Mouse (Mus musculus): ENCODE results near the gene Tex30. TPM values are rescaled to one million over a fixed set of nuclear protein-coding genes. Genes with fewer than 3 reads are reported as not detected.
A peak's percentile ranks its signal among the peaks of the same experiment; 100 is the strongest.

The Tex30 gene
- polyA plus RNA-seq, 1 experiment from 2014 or later, result 76.8 TPM

GRCm38 (mm10) chr1:44041797-44042554 is 60.3 kb downstream of the Tex30 start:
- Histone ChIP-seq H3K27me3 (no peaks in the 10 kb centered on the region), H3K9ac (peak overlapping the region; percentile 75), H3K9me3 (no peaks in the 10 kb centered on the region), H3K4me1 (no peaks in the 10 kb centered on the region), H3K27ac (no peak overlapping the region), H3K4me3 (peak overlapping the region; percentile 52), H3K4me2 (peak overlapping the region; percentile 70), H3K36me3 (no peaks in the 10 kb centered on the region)
- 1% methylated on average over 17 of the region's 17 CpGs for WGBS
- ATAC-seq (ENCODE audit: insufficient number of reproducible peaks, insufficient read depth, low FRiP score, low TSS enrichment, low read depth), result no peak; the same call in 1 of the 2 replicates

Other genes starting within 250 kb of the Tex30 start
- gene Tpp2, start 168.8 kb downstream of the Tex30 start, polyA plus RNA-seq (2015; fragmentation: Nextera tagmentation; extraction: Ambion mirVana), result 59.5 and 63.6 TPM in 2 replicates
- gene Mettl21c, start 82.4 kb downstream of the Tex30 start, polyA plus RNA-seq (2015; fragmentation: Nextera tagmentation; extraction: Ambion mirVana), result 0.95 and 1.4 TPM in 2 replicates
- 0.12 and 0.15 TPM in 2 replicates for gene Gm8251, start 40.5 kb downstream of the Tex30 start, polyA plus RNA-seq (2015; fragmentation: Nextera tagmentation; extraction: Ambion mirVana)
- gene Kdelc1, start 16.4 kb upstream of the Tex30 start, polyA plus RNA-seq (2015; fragmentation: Nextera tagmentation; extraction: Ambion mirVana), result 77.1 and 79.7 TPM in 2 replicates
- gene Bivm, start 16.5 kb upstream of the Tex30 start, polyA plus RNA-seq (2015; fragmentation: Nextera tagmentation; extraction: Ambion mirVana), result 19.5 and 21.9 TPM in 2 replicates
- 26.6 and 32.6 TPM in 2 replicates for gene Ercc5, start 45.3 kb upstream of the Tex30 start, polyA plus RNA-seq (2015; fragmentation: Nextera tagmentation; extraction: Ambion mirVana)
- 0.14 TPM in 1 of 2 replicates, not detected in the other for gene Mettl21e, start 116.5 kb upstream of the Tex30 start, polyA plus RNA-seq (2015; fragmentation: Nextera tagmentation; extraction: Ambion mirVana)